Mouse (Mus musculus) C2C12 (cell line): ENCODE measurements around the gene B4galt5.

Experiments used
- CEBPB ChIP-seq: IDR thresholded peaks from one replicate; pipeline ENCODE4 v1.6.1; 2011; ENCODE audit warnings: low read depth, mild to moderate bottlenecking, control low read depth, moderate library complexity
- CTCF ChIP-seq: IDR thresholded peaks from one replicate; pipeline ENCODE4 v1.5.1; 2011; ENCODE audit not compliant: control insufficient read depth, insufficient read depth, insufficient read length
- MYOD1 ChIP-seq: IDR thresholded peaks from one replicate; pipeline ENCODE4 v1.6.1; 2011; ENCODE audit warnings: low read depth; ENCODE audit not compliant: control insufficient read depth, insufficient read length
- USF1 ChIP-seq: IDR thresholded peaks from one replicate; pipeline ENCODE4 v1.6.1; 2011; ENCODE audit warnings: low read depth, mild to moderate bottlenecking, control low read depth, moderate library complexity

DNA sequence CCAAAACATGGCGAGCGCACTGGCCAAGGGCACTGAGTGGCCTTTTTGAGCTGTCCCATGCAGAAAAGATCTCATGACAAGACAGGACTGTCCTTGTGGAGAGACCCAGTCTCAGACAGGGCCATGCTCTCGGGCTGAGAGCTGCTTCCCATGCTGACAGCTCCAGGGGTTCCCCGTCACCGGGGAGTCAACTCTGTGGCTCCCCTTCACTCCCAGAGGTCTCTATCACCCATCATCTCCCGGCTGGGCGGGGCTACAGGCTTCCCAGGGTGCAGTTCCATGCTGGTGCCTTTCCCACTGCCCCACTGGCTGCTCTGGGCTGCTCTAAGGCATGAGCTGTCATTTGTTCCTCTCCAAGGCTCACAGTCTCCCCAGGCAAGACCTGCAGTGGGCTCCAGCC, 54.8 kb downstream of the B4galt5 start:
- TF ChIP-seq CTCF (no peak), MYOD1 (no peak), CEBPB (no peak), USF1 (no peak)
